In genomic region chr12:78769031-78769713, GRCm38 (mm10) we compare ENCODE assay signal across 16 mouse cellular contexts. TPM values are rescaled to one million over a fixed set of nuclear protein-coding genes. Genes with fewer than 3 reads are reported as not detected.
DNase-seq lines count a peak whose midpoint lies in the region; ATAC-seq and TF ChIP-seq lines count a peak whose summit lies in the region.
"Had no signal": no experiment of that assay in that cellular context is flagged by ENCODE, and none has a peak within 500 bp of the region (broad histone marks: within the 10 kb centered on the region; RNA-seq: fewer than 3 reads in every experiment).

No protein-coding gene starts in this region.

- TF ChIP-seq EP300 in lung, postnatal 0 days (IDR thresholded peaks at IDR 0.05), result no peak

- H3K9ac ChIP-seq in heart, embryonic 16.5 days (ENCODE audit: low read length), result no peak overlapping the region
- H3K9ac ChIP-seq in lung, postnatal 0 days (replicated peaks; ENCODE audit: low read depth), result no peak overlapping the region
- H3K9ac ChIP-seq in midbrain, postnatal 0 days (replicated peaks; ENCODE audit: low read length, poor library complexity, severe bottlenecking), result no peak overlapping the region
- H3K9ac ChIP-seq: forebrain, embryonic 15.5 days had no signal

- no peaks in the 10 kb centered on the region for H3K9me3 ChIP-seq in heart, embryonic 16.5 days (replicated peaks; ENCODE audit: control insufficient read depth, low read length)
- H3K9me3 ChIP-seq in heart, embryonic 10.5 days, result no peaks in the 10 kb centered on the region
- H3K9me3 ChIP-seq in lung, postnatal 0 days (ENCODE audit: low read length), result no peaks in the 10 kb centered on the region
- H3K9me3 ChIP-seq in midbrain, postnatal 0 days (ENCODE audit: low read length), result no peaks in the 10 kb centered on the region
- H3K9me3 ChIP-seq: forebrain, embryonic 15.5 days had no signal

- WGBS in heart, embryonic 16.5 days, result 43% methylated on average over 6 of the region's 6 CpGs
- 47% methylated on average over 6 of the region's 6 CpGs for WGBS in heart, embryonic 10.5 days
- 60% methylated on average over 6 of the region's 6 CpGs for WGBS in lung, postnatal 0 days
- 82% methylated on average over 6 of the region's 6 CpGs for WGBS in midbrain, postnatal 0 days

- TF ChIP-seq CTCF in lung, postnatal 0 days (IDR thresholded peaks at IDR 0.05), result no peak
- TF ChIP-seq CTCF in midbrain, postnatal 0 days (IDR thresholded peaks at IDR 0.05), result no peak

- H3K27me3 ChIP-seq in heart, embryonic 16.5 days (ENCODE audit: control insufficient read depth, insufficient read depth, low read length), result no peaks in the 10 kb centered on the region
- no peaks in the 10 kb centered on the region for H3K27me3 ChIP-seq in heart, embryonic 10.5 days (ENCODE audit: insufficient read depth, poor library complexity, severe bottlenecking)
- H3K27me3 ChIP-seq in lung, postnatal 0 days (replicated peaks; ENCODE audit: insufficient read depth, low read length), result no peaks in the 10 kb centered on the region
- no peaks in the 10 kb centered on the region for H3K27me3 ChIP-seq in midbrain, postnatal 0 days (ENCODE audit: insufficient read depth, low read length)
- H3K27me3 ChIP-seq: CH12.LX; forebrain, embryonic 15.5 days had no signal

- H3K4me2 ChIP-seq in heart, embryonic 16.5 days (ENCODE audit: low read depth, low read length), result no peak overlapping the region
- no peak overlapping the region for H3K4me2 ChIP-seq in lung, postnatal 0 days (replicated peaks; ENCODE audit: low read depth, low read length)
- H3K4me2 ChIP-seq in midbrain, postnatal 0 days (ENCODE audit: low read depth, low read length, poor library complexity, severe bottlenecking), result no peak overlapping the region
- H3K4me2 ChIP-seq: forebrain, embryonic 15.5 days had no signal

- peaks cover 3% of the 10 kb centered on the region; the same call in 1 of the 2 replicates for H3K36me3 ChIP-seq in heart, embryonic 16.5 days (ENCODE audit: control insufficient read depth, insufficient read depth)
- H3K36me3 ChIP-seq in heart, embryonic 10.5 days, result 0 out of 2 replicates have a peak, but pooled peaks cover 3% of the 10 kb centered on the region
- H3K36me3 ChIP-seq in lung, postnatal 0 days (ENCODE audit: insufficient read depth, low read length), result no peaks in the 10 kb centered on the region
- H3K36me3 ChIP-seq in midbrain, postnatal 0 days (ENCODE audit: insufficient read depth, low read length), result no peaks in the 10 kb centered on the region
- H3K36me3 ChIP-seq: forebrain, embryonic 15.5 days had no signal

- H3K27ac ChIP-seq in heart, embryonic 16.5 days (ENCODE audit: low read length), result peak overlapping the region; percentile 1
- H3K27ac ChIP-seq in heart, embryonic 10.5 days, result no peak overlapping the region
- no peak overlapping the region for H3K27ac ChIP-seq in lung, postnatal 0 days (ENCODE audit: low read length)
- H3K27ac ChIP-seq in midbrain, postnatal 0 days (ENCODE audit: low read depth, low read length), result no peak overlapping the region
- H3K27ac ChIP-seq: forebrain, embryonic 15.5 days had no signal

- no peak for ATAC-seq in heart, embryonic 16.5 days (replicated peaks; ENCODE audit: extremely low read depth, insufficient read depth, low FRiP score)
- ATAC-seq in lung, postnatal 0 days, result peak; percentile 56
- ATAC-seq in midbrain, postnatal 0 days (ENCODE audit: low FRiP score), result no peak
- ATAC-seq: forebrain, embryonic 15.5 days; inflammation-experienced regulatory T-cells, adult 6 months had no signal

- no peak for DNase-seq in heart, embryonic 10.5 days (ENCODE audit: low spot score)
- peak; percentile 27 for DNase-seq in lung, postnatal 0 days (ENCODE audit: low spot score)
- no peak for DNase-seq in lung, adult 18-20 months
- peak; percentile 21 for DNase-seq in adrenal gland, postnatal 14 days
- DNase-seq in midbrain, postnatal 0 days (ENCODE audit: low spot score), result no peak
- no peak for DNase-seq in embryo, embryonic 10.5 days (ENCODE audit: low spot score)
- DNase-seq in spleen, postnatal 10 days (ENCODE audit: low spot score in 2 of 2), result no peak
- DNase-seq: cerebellum, postnatal 14 days; gastrocnemius, postnatal 10 days; heart, postnatal 4 days; lung, adult 2 months; thymus, postnatal 14 days had no signal

- H3K4me1 ChIP-seq in heart, embryonic 16.5 days (ENCODE audit: control insufficient read depth, insufficient read depth, low read length), result peaks cover 10% of the 10 kb centered on the region
- H3K4me1 ChIP-seq in heart, embryonic 10.5 days, result 0 out of 2 replicates have a peak, but pooled peaks cover 13% of the 10 kb centered on the region
- H3K4me1 ChIP-seq in lung, postnatal 0 days (ENCODE audit: insufficient read depth, low read depth, low read length), result no peaks in the 10 kb centered on the region; the same call in 1 of the 2 replicates
- no peaks in the 10 kb centered on the region for H3K4me1 ChIP-seq in midbrain, postnatal 0 days (ENCODE audit: insufficient read depth, low read length)
- H3K4me1 ChIP-seq: forebrain, embryonic 15.5 days had no signal

- H3K4me3 ChIP-seq in heart, embryonic 16.5 days (ENCODE audit: low read length), result no peak overlapping the region
- H3K4me3 ChIP-seq in heart, embryonic 10.5 days, result no peak overlapping the region
- no peak overlapping the region for H3K4me3 ChIP-seq in lung, postnatal 0 days (ENCODE audit: low read depth, low read length)
- H3K4me3 ChIP-seq in midbrain, postnatal 0 days (ENCODE audit: low read depth, low read length), result no peak overlapping the region
- H3K4me3 ChIP-seq: forebrain, embryonic 15.5 days had no signal

RNA-seq across cellular contexts. Expression of gene Mpp5, which starts 20.5 kb away (rescaled TPM):
- 14.5 and 15.2 TPM in 2 replicates for polyA plus RNA-seq in heart, embryonic 16.5 days (2015; fragmentation: Nextera tagmentation; extraction: Ambion mirVana)
- 25.4 and 26.8 TPM in 2 replicates for polyA plus RNA-seq in heart, embryonic 10.5 days (2016; fragmentation: Nextera tagmentation; extraction: Ambion mirVana)
- 26.9 and 36.0 TPM in 2 replicates for polyA plus RNA-seq in lung, postnatal 0 days (2015; fragmentation: Nextera tagmentation; extraction: Ambion mirVana)
- 22.3 TPM in 2 replicates for total RNA-seq in adrenal gland, postnatal 14 days (2021)
- total RNA-seq in midbrain, postnatal 0 days (2014; rRNA removed), result 14.8 and 20.3 TPM in 2 replicates
- 11.5 and 12.2 TPM in 2 replicates for polyA plus RNA-seq in midbrain, postnatal 0 days (2015; fragmentation: Nextera tagmentation; extraction: Ambion mirVana)

Comparison
In these comparisons a context has a peak if more than half of its experiments do, and no peak if none do; other contexts are left out.
1. DNase-seq: peak in lung, postnatal 0 days (single experiment) and adrenal gland, postnatal 14 days (single experiment); none in heart, embryonic 10.5 days (single experiment), lung, adult 18-20 months (0 of 2), midbrain, postnatal 0 days (single experiment), embryo, embryonic 10.5 days (single experiment) and spleen, postnatal 10 days (0 of 2).